Mouse (Mus musculus) heart, postnatal 14 days (tissue): ENCODE data around the gene Pnkd. TPM values are rescaled to one million over a fixed set of nuclear protein-coding genes. Genes with fewer than 3 reads are reported as not detected.
"Not testable (repeated sequence)": the region's sequence is repeated elsewhere in the genome, so short reads cannot be mapped to it uniquely, and the experiment has no call there.

ENCODE experiments used
- DNase-seq, 2 experiments: peaks; one replicate each; pipeline ENCODE4 v3.0.0; 2021 to 2022
- intact Hi-C: fragments of 180-260 bp; cut with DNase I; formaldehyde crosslinking; loops from one replicate; pipeline ENCODE4 v1.15.1; 2025
- microRNA-seq, 2 experiments: library from miRNA; unstranded; fragments of <30 nt; microRNA quantifications; one replicate each; pipeline ENCODE4 v1.2.0; 2021 to 2022
- total RNA-seq, 2 experiments: library from RNA; stranded (reverse); gene quantifications; 2 replicates each; pipeline ENCODE4 v1.2.3; 2021

Gene Pnkd
- total RNA-seq, 2 experiments from 2014 or later: 190 to 191 TPM

DNA sequence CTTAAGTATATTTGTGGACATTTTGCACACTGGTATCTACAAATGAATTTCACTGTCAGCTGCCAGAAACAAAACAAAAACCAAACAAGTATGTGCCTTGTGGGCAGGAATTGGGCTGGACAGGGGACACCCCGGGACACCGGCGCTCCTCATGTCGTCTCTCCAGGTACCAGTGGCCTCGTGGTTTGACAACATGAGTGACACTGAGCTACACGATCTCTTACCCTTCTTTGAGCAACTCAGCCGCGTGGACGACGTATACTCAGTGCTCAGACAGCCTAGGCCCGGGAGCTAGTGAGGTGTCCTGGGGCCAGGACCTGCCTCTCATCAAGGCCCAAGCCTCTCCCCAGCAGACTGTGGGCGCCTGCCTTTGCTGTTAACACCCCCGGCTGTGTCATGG, 110.6 kb downstream of the Pnkd start:
- intact Hi-C loops: no loop called here
- no peak for DNase-seq

DNA sequence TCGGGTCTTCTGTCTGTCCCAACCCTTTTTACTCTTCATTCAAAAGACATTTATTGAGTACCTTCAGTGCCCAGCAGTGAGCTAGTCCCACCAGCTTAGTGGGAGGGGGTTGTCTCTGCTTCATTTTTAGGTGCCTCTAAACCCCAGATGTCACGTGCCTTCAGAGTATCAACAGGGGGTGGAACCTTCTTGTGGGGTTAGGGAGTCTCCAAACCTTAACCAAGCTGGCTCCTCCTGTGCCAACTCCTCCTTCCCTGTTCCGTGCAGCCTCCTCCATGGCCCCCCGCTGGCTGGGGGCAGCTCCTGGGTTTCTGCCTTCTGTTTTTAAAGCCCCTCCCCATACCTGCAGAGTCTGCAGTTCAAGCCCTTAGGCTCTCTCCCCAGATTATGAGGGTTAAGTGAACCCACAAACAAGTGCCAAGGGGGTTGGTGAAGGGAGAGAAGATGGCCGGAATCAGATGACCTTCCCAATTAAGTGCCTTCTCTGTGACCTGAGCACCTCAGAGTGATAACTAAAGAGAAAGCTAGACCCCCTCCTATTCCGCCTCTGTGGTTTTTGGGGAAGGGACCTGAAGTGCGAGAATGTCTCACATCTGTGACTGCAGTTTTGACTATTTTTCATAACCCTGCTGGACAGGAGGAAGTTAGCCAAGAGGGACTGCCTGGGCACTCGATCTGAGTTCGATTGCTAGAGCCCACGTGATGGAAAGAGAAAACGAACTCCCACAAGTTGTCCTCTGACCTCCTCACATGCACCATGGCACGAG, 111.9 kb downstream of the Pnkd start:
- DNase-seq, intact Hi-C loops: not testable (repeated sequence)

DNA sequence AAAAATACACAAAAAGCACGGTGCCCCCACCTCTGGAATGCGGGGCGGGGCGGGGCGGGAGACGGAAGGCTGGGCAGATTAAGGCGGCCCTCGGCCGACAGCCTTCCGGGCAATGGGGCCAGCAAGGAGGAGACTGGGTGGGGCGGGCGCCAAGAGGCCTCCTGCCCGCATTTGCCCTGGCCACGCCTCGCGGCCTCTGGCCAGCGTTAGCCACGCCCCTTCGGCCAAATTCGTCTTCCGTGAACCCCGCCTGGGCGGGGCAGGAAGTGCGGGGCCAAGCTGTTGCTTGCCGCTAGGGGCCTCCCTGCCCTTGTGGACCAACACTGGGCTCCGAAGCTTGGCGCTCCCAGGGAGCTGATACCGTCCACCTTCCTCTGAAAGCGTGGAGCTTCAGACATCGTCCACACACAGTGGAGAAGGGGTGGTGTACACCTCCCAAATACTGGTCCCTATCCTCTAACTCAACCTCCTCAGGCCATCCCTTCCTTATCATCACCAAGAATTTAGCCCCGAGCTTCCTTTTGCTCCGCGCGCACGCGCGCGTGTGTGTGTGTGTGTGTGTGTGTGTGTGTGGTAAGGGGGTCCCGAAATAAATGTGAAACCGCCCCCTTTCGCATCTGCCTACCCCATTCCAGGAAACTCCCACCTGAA, 112.7 kb downstream of the Pnkd start:
- intact Hi-C loops: no loop called here
- DNase-seq: peak; percentile 100

DNA sequence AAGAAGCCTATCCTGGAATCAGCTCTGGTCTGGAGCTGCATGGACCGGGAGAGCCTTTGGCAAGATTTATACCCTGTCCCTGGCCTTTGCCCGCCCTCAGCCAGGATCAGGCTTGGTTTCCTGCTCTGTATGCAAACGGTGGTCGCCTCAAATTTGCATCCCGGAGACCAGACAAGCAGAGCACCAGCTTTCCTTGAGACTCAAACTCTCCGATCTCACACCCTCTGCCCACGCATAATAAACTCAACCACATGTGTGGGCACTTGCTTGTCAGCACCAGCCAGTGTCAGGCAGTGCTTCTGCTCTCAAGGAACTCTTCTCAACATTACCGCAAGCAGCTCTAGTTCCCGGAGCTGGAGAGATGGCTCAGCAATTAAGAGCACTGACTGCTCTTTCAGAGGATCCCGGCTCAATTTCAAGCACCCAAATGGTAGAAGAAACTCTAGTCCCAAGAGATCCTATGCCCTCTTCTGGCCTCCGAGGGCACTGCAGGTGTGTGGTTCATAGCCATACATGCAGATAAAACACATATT, 113.3 kb downstream of the Pnkd start:
- intact Hi-C loops: loop anchor here (2.0 kb wide), 1 partner anchor 55 kb away; no protein-coding TSS in a partner anchor
- peak; percentile 62 to 78 for DNase-seq

DNA sequence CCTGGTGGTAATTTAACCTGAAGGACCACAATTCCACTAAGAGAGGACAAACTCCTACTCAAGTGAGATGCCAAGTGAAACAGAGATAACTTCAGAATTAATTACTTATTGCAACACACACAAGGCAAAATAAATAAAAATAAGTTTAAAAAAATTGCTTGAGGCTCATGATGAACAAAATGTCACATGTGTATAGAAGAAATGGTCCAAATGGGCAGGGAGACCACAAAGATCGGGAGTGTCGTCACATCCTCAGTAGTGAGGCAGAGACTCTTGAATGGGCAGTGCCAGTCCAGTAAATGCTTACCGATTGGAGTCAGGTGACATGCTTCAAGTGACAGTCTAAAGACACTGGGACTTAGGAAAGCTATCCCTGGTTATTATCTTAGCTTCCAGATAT, 115.8 kb downstream of the Pnkd start:
- no peak for DNase-seq
- intact Hi-C loops: no loop called here

DNA sequence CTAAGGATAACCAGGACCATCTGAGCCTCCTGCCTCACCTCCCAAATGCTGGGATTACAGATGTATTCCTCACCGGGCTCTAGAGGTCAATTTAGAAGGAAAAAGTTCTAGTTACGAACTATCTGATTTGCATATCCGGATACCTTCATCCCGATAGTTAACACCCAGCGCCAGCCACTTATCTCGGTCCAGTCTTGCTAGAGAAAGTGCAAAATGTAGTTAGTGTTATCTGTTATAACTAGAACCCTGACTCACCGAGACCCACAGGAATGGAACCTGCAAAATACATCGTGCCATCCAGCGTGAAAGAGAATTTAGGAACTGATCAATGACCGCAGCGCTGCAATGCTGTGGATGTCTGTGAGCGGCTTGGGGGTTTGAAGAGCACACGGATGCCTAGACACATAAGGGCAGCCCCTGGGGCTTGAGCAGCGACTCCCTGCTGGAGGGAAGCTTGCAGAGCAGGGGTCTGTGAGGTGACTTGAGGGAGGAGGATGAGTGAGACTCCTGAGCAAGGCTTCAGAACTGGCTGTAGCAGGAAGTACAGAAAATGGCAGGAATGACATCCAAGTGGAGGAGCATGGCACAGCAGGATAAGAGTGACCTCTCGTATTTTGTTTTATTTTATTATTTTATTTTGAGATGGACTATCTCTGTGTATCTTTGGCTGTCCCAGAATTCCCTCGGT, 116.4 kb downstream of the Pnkd start:
- no peak for DNase-seq
- intact Hi-C loops: no loop called here

Small RNA genes lying within 50 kb of the gene (microRNA-seq; reads per million reads assigned to microRNA genes)
- gene Mir26b: 5,602 to 27,672 reads per million in 2 experiments

Other genes starting within 250 kb of the Pnkd start
- gene Tns1, start 160.5 kb upstream of the Pnkd start, total RNA-seq: 100 to 1,000 TPM; 677 to 755 TPM
- gene Rufy4, start 159.4 kb upstream of the Pnkd start, total RNA-seq: 1 to 10 TPM; 1.4 to 1.5 TPM
- gene Cxcr2, start 130.9 kb upstream of the Pnkd start, total RNA-seq: under 1 TPM; 0.07 to 0.10 TPM
- gene Cxcr1, start 90.3 kb upstream of the Pnkd start, total RNA-seq: not detected
- 100 to 1,000 TPM; 143 to 165 TPM for gene Arpc2, start 48.8 kb upstream of the Pnkd start, total RNA-seq
- not detected for gene Gpbar1, start 6.4 kb upstream of the Pnkd start, total RNA-seq
- gene Aamp, start 192 bp upstream of the Pnkd start, total RNA-seq: 10 to 100 TPM; 95.5 to 98.9 TPM
- gene Tmbim1, start 20.7 kb downstream of the Pnkd start, total RNA-seq: 10 to 100 TPM; 34.6 to 39.4 TPM
- gene Catip, start 77.2 kb downstream of the Pnkd start, total RNA-seq: under 1 TPM; 0.12 to 0.67 TPM
- gene Slc11a1, start 90.3 kb downstream of the Pnkd start, total RNA-seq: 1 to 10 TPM; 2.7 to 4.1 TPM
- 100 to 1,000 TPM; 106 to 118 TPM for gene Ctdsp1, start 106.6 kb downstream of the Pnkd start, total RNA-seq
- under 1 TPM; 0.65 to 0.83 TPM for gene Vil1, start 124.4 kb downstream of the Pnkd start, total RNA-seq
- gene Cnot9, start 221.1 kb downstream of the Pnkd start, total RNA-seq: 10 to 100 TPM; 16.0 to 17.2 TPM